8 mouse cellular contexts compared by ENCODE assay signal in the genomic region with DNA sequence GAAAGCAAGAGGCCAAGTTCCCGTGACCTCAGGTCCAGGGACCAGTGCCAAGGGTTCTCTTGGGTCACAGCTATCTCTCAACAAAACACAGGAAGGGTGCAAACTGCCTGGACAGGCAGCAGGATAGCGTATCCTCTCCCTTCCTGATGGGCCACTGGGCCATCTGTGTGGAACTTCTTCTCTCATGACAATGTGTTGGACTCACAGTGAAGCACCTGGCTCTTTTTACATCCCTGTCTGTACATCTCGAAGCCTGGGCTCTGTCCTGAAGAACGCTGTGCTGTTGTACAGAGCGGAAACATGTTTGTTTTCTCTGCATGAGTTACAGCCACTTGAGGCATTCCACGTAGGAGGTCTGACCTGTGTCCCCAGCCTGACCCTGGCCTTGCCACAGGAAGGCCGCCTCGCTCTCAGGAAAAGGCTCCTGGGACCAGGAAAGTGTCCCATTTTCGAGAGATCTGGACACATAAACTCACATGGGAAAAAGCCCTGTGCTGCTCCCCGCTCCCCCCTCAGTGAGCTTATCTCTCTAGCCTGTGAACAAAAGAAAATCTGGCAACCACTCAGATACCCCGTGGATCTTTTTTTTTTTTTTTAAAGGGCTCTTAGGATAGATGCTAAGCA. TPM values are rescaled to one million over a fixed set of nuclear protein-coding genes. Genes with fewer than 3 reads are reported as not detected.
DNase-seq lines count a peak whose midpoint lies in the region; ATAC-seq and TF ChIP-seq lines count a peak whose summit lies in the region.

No protein-coding gene starts in this region.

- H3K4me1 ChIP-seq in midbrain, embryonic 15.5 days: peaks cover 23% of the 10 kb centered on the region

- TF ChIP-seq CTCF in layer of hippocampus, adult 2 months (conservative IDR thresholded peaks at IDR 0.05): no peak
- no peak for TF ChIP-seq CTCF in left cerebral cortex, adult 2 months (IDR thresholded peaks at IDR 0.05)

- no peaks in the 10 kb centered on the region for H3K36me3 ChIP-seq in midbrain, embryonic 15.5 days (replicated peaks)

- H3K4me3 ChIP-seq in layer of hippocampus, adult 2 months: no peak overlapping the region
- no peak overlapping the region for H3K4me3 ChIP-seq in midbrain, embryonic 15.5 days
- H3K4me3 ChIP-seq in left cerebral cortex, adult 2 months: no peak overlapping the region

- no peak overlapping the region for H3K9ac ChIP-seq in midbrain, embryonic 15.5 days

- H3K9me3 ChIP-seq in midbrain, embryonic 15.5 days: no peaks in the 10 kb centered on the region

- no peak for ATAC-seq in midbrain, embryonic 15.5 days (replicated peaks)

- H3K27ac ChIP-seq in layer of hippocampus, adult 2 months: peak overlapping the region; percentile 0; the same call in 1 of the 2 replicates
- no peak overlapping the region for H3K27ac ChIP-seq in midbrain, embryonic 15.5 days
- H3K27ac ChIP-seq in left cerebral cortex, adult 2 months: no peak overlapping the region

- intact Hi-C loops in left cerebral cortex, adult 2 months (cut with DNase I): loop anchor here (5.0 kb wide), 1 partner anchor 53 kb away; no protein-coding TSS in a partner anchor

- H3K27me3 ChIP-seq in midbrain, embryonic 15.5 days (replicated peaks): no peaks in the 10 kb centered on the region

- DNase-seq in layer of hippocampus, adult 2 months (ENCODE audit: low spot score in 2 of 2): no peak
- no peak for DNase-seq in layer of hippocampus, adult 11-12 months (ENCODE audit: low spot score)
- peak; percentile 44 for DNase-seq in forelimb bud, embryonic 11.5 days (ENCODE audit: low read depth, low spot score)
- peak; percentile 74 for DNase-seq in kidney, adult 18-20 months
- peak; percentile 78 for DNase-seq in mesoderm, embryonic 11.5 days (ENCODE audit: low read depth, low spot score)
- no peak for DNase-seq in cerebellum, adult 11 months
- no peak for DNase-seq in left cerebral cortex, adult 2 months (ENCODE audit: extremely low spot score in 1 of 2, low spot score in 2 of 2)

- no peak overlapping the region for H3K4me2 ChIP-seq in midbrain, embryonic 15.5 days

- 46% methylated on average over 11 of the region's 11 CpGs for WGBS in midbrain, embryonic 15.5 days

RNA-seq across cellular contexts. Expression of gene Nxn, which starts 18.9 kb away (rescaled TPM):
- 10 to 100 TPM; 11.6 to 12.2 TPM for total RNA-seq in layer of hippocampus, adult 2 months (2021)
- 22.3 and 23.1 TPM in 2 replicates for polyA plus RNA-seq in midbrain, embryonic 15.5 days (2015; fragmentation: Nextera tagmentation; extraction: Ambion mirVana)
- 10 to 100 TPM; 11.2 TPM for total RNA-seq in left cerebral cortex, adult 2 months (2021)

RNA-seq across cellular contexts. Expression of gene Timm22, which starts 26.7 kb away (rescaled TPM):
- 10 to 100 TPM; 28.6 to 29.4 TPM for total RNA-seq in layer of hippocampus, adult 2 months (2021)
- polyA plus RNA-seq in midbrain, embryonic 15.5 days (2015; fragmentation: Nextera tagmentation; extraction: Ambion mirVana): 103 and 109 TPM in 2 replicates
- total RNA-seq in left cerebral cortex, adult 2 months (2021): 10 to 100 TPM; 30.3 to 38.8 TPM

Comparison
In these comparisons a context has a peak if more than half of its experiments do, and no peak if none do; other contexts are left out.
1. DNase-seq: peak in forelimb bud, embryonic 11.5 days (single experiment), kidney, adult 18-20 months (single experiment) and mesoderm, embryonic 11.5 days (single experiment); none in layer of hippocampus, adult 2 months (0 of 2), layer of hippocampus, adult 11-12 months (single experiment), cerebellum, adult 11 months (single experiment) and left cerebral cortex, adult 2 months (0 of 2).